Mouse (Mus musculus): Measurements from ENCODE around the gene Fam122a.

Gene Fam122a

GRCm38 (mm10) chr19:24476929-24477882 lies at the start of gene Fam122a:
Gene Fam122a (minus strand): TSS chr19:24477356.
- CTCF ChIA-PET, result interaction anchor here (0.6 kb wide), 1 partner anchor 166 kb away, joined by 9 read pairs; no protein-coding TSS in a partner anchor

- CTCF ChIA-PET, result no interaction called here
Measured at GRCm38 (mm10) chr19:24523476-24524313, 46.5 kb upstream of the Fam122a start.

- CTCF ChIA-PET, result no interaction called here
Measured at GRCm38 (mm10) chr19:24521997-24522396, 44.8 kb upstream of the Fam122a start.

- CTCF ChIA-PET, result no interaction called here
Measured at GRCm38 (mm10) chr19:24521146-24521545, 44.0 kb upstream of the Fam122a start.

GRCm38 (mm10) chr19:24519732-24520409 lies 42.7 kb upstream of the Fam122a start:
- CTCF ChIA-PET, result no interaction called here

- CTCF ChIA-PET, result no interaction called here
Measured at GRCm38 (mm10) chr19:24518384-24518783, 41.2 kb upstream of the Fam122a start.

GRCm38 (mm10) chr19:24517057-24517456 lies 39.9 kb upstream of the Fam122a start:
- CTCF ChIA-PET, result no interaction called here

GRCm38 (mm10) chr19:24515941-24516340 lies 38.8 kb upstream of the Fam122a start:
- CTCF ChIA-PET, result no interaction called here

GRCm38 (mm10) chr19:24514661-24515642 lies 37.8 kb upstream of the Fam122a start:
- CTCF ChIA-PET, result interaction anchor here (0.8 kb wide), 1 partner anchor 12 kb away, joined by 3 read pairs; no protein-coding TSS in a partner anchor

GRCm38 (mm10) chr19:24513105-24513843 lies 36.1 kb upstream of the Fam122a start:
- CTCF ChIA-PET, result no interaction called here

GRCm38 (mm10) chr19:24511939-24512338 lies 34.8 kb upstream of the Fam122a start:
- CTCF ChIA-PET, result no interaction called here

- CTCF ChIA-PET, result no interaction called here
Measured at GRCm38 (mm10) chr19:24509391-24509790, 32.2 kb upstream of the Fam122a start.

GRCm38 (mm10) chr19:24508087-24508767 lies 31.1 kb upstream of the Fam122a start:
- CTCF ChIA-PET, result no interaction called here

GRCm38 (mm10) chr19:24502736-24503421 lies 25.7 kb upstream of the Fam122a start:
- CTCF ChIA-PET, result interaction anchor here (1.2 kb wide), 1 partner anchor 11 kb away, joined by 3 read pairs; no protein-coding TSS in a partner anchor

- CTCF ChIA-PET, result no interaction called here
Measured at GRCm38 (mm10) chr19:24501525-24501924, 24.4 kb upstream of the Fam122a start.

- CTCF ChIA-PET, result no interaction called here
Measured at GRCm38 (mm10) chr19:24500431-24500830, 23.3 kb upstream of the Fam122a start.

GRCm38 (mm10) chr19:24499291-24499690 lies 22.1 kb upstream of the Fam122a start:
- CTCF ChIA-PET, result no interaction called here

GRCm38 (mm10) chr19:24493887-24494286 lies 16.7 kb upstream of the Fam122a start:
- CTCF ChIA-PET, result no interaction called here

- CTCF ChIA-PET, result interaction anchor here (0.7 kb wide), 1 partner anchor 129 kb away, joined by 3 read pairs; no protein-coding TSS in a partner anchor
Measured at GRCm38 (mm10) chr19:24491824-24492223, 14.7 kb upstream of the Fam122a start.
